Comparison of ENCODE assay signal across 18 mouse cellular contexts in the genomic region with DNA sequence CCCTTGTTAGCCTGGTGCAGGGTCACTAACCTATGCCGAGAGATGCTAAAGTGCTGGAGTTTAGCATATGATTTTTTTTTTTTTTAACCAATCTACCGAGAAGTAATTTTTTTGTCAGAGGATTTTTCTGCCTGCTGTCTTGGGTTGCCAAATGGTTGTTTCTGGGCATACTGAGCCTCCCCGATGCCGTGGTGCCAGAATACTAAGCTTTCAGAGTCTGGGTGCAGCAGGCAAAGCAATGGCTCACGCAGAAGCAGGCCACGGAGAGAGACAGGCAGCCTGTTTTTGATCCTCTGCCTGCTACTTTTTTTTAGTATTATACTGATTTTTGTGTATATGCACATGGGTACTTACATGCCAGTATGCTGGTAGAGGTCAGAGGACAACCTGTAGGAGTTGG.
"Had no signal": no experiment of that assay in that cellular context is flagged by ENCODE, and none has a peak within 500 bp of the region (broad histone marks: within the 10 kb centered on the region; RNA-seq: fewer than 3 reads in every experiment).

No protein-coding gene starts in this region.

- H3K27me3 ChIP-seq: midbrain, embryonic 13.5 days; neural tube, embryonic 13.5 days; neural tube, embryonic 15.5 days had no signal

- H3K9me3 ChIP-seq: midbrain, embryonic 10.5 days; midbrain, embryonic 13.5 days; neural tube, embryonic 13.5 days; neural tube, embryonic 15.5 days had no signal

- H3K36me3 ChIP-seq: midbrain, embryonic 13.5 days; neural tube, embryonic 13.5 days; neural tube, embryonic 15.5 days had no signal

- ATAC-seq: midbrain, embryonic 13.5 days; midbrain, embryonic 16.5 days had no signal

- H3K4me2 ChIP-seq: lung, embryonic 14.5 days; midbrain, embryonic 13.5 days; neural tube, embryonic 13.5 days; neural tube, embryonic 15.5 days had no signal

- H3K9ac ChIP-seq: lung, embryonic 14.5 days; midbrain, embryonic 13.5 days; neural tube, embryonic 13.5 days; neural tube, embryonic 15.5 days had no signal

- H3K4me3 ChIP-seq: midbrain, embryonic 10.5 days; midbrain, embryonic 13.5 days; myocyte; neural tube, embryonic 13.5 days; neural tube, embryonic 15.5 days had no signal

- H3K27ac ChIP-seq: midbrain, embryonic 10.5 days; midbrain, embryonic 13.5 days; neural tube, embryonic 13.5 days; neural tube, embryonic 15.5 days had no signal

- DNase-seq: lung, adult 18-20 months; lung, embryonic 14.5 days; lung, postnatal 10 days; lung, postnatal 4 days; retina, postnatal 1 day; right cerebral cortex, adult 18-20 months; right cerebral cortex, postnatal 25 days; right cerebral cortex, postnatal 4 days; spleen, adult 18-20 months; thymus, adult 18-20 months; thymus, postnatal 14 days; thymus, postnatal 36 days had no signal
